Mouse (Mus musculus) embryonic facial prominence, embryonic 11.5 days (tissue): ENCODE measurements around the gene Adig. TPM values are rescaled to one million over a fixed set of nuclear protein-coding genes. Genes with fewer than 3 reads are reported as not detected.

ENCODE experiments used
- ATAC-seq: fragments of 200-750 bp; cut with Nextera tagmentation; replicated peaks from 2 replicates; pipeline ENCODE4 v1.8.0; 2017; ENCODE audit warnings: low read depth; ENCODE audit not compliant: insufficient number of reproducible peaks, low FRiP score, low TSS enrichment
- DNase-seq: peaks from one replicate; pipeline ENCODE4 v3.0.0-alpha.2; 2015; ENCODE audit warnings: low spot score
- H3K27ac ChIP-seq: fragments of 300-500 bp; sonication (generic); replicated peaks from 2 replicates; pipeline ENCODE4 v1.5.1; 2014; ENCODE audit warnings: mild to moderate bottlenecking, low read depth, low read length, control low read depth
- H3K27me3 ChIP-seq: fragments of 300-500 bp; sonication (generic); 2 replicates; pipeline ENCODE4 v1.6.1; 2014; ENCODE audit warnings: mild to moderate bottlenecking, low read length, moderate library complexity, mixed read lengths; ENCODE audit not compliant: control insufficient read depth, insufficient read depth
- H3K36me3 ChIP-seq: fragments of 300-500 bp; sonication (generic); replicated peaks from 2 replicates; pipeline ENCODE4 v1.6.1; 2014; ENCODE audit warnings: low read depth, mild to moderate bottlenecking, low read length, moderate library complexity, mixed read lengths; ENCODE audit not compliant: control insufficient read depth, insufficient read depth
- H3K4me1 ChIP-seq: fragments of 300-500 bp; sonication (generic); 2 replicates; pipeline ENCODE4 v1.6.1; 2014; ENCODE audit warnings: low read length, mixed read lengths; ENCODE audit not compliant: control insufficient read depth, insufficient read depth
- H3K4me2 ChIP-seq: fragments of 300-500 bp; sonication (generic); 2 replicates; pipeline ENCODE4 v1.6.1; 2014; ENCODE audit warnings: low read depth, mild to moderate bottlenecking, control low read depth, low read length, moderate library complexity
- H3K4me3 ChIP-seq: fragments of 300-500 bp; sonication (generic); 2 replicates; pipeline ENCODE4 v1.5.1; 2014; ENCODE audit warnings: low read depth, low read length, control low read depth
- H3K9ac ChIP-seq: fragments of 300-500 bp; sonication (generic); replicated peaks from 2 replicates; pipeline ENCODE4 v1.6.1; 2014; ENCODE audit warnings: mild to moderate bottlenecking, control low read depth, low read length
- H3K9me3 ChIP-seq: fragments of 300-500 bp; sonication (generic); replicated peaks from 2 replicates; pipeline ENCODE4 v1.6.1; 2016; ENCODE audit warnings: mild to moderate bottlenecking, low read length, inconsistent platforms, mixed read lengths; ENCODE audit not compliant: control insufficient read depth
- WGBS: fragments of 180-500 bp; shearing (Covaris S2); extraction: QIAGEN DNeasy Blood & Tissue Kit; methylation state at CpG from one replicate; pipeline ENCODE4 v1.1.7; 2014; 5-methylcytosine and 5-hydroxymethylcytosine counted together
- polyA plus RNA-seq: library from polyadenylated mRNA; unstranded; fragments of >200 nt; fragmentation: Nextera tagmentation; extraction: Ambion mirVana; gene quantifications from 2 replicates; pipeline ENCODE4 v1.2.1, GENCODE M21; 2014

Gene Adig
- polyA plus RNA-seq, 1 experiment from 2014 or later = not detected

DNA sequence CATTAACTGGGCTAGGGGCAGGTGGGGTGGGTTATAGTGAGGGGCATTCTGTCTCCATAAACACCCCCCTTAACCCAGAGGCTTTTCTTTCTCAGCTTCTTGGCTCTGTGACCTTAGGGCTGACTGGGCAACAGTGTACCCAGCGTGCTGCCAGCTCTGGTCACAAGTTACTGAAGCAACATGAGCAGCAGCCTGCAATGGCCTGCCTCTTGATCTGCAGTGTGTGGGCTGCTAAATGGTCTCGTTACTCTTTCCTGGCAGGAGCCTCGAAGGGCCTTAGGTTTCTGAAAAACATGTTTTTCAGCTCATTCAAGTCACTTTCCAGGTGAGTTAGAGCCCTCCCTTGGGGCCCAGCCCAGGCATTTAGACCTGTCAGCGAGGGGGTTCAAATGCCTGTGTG, 1.3 kb downstream of the Adig start:
- Histone ChIP-seq H3K4me1 (no peaks in the 10 kb centered on the region), H3K9me3 (no peaks in the 10 kb centered on the region), H3K9ac (no peak overlapping the region), H3K27me3 (no peaks in the 10 kb centered on the region), H3K36me3 (no peaks in the 10 kb centered on the region), H3K27ac (no peak overlapping the region), H3K4me2 (no peak overlapping the region), H3K4me3 (no peak overlapping the region)
- 75% methylated on average over 4 of the region's 4 CpGs for WGBS
- no peak for DNase-seq
- no peak for ATAC-seq

DNA sequence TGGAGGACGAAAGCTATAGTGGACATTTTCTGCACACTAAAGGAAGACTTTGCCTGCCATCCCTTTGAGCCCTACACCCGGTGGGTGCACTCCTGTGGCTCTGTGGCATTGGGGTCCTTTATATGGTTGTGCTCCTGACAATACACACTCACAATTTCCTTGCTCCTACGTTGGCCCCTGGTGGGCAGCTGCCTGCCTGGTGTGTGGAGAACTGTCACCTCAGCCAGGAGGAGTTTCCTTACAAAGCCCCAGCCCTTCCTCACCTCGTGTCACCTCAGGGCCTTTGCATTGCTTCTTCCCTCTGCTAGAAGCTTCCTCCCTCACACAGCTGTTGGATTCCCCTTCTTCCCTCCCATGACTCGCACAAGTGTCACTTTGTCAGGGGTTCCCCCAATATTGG, 4.1 kb downstream of the Adig start:
- WGBS = 82% methylated on average over 5 of the region's 5 CpGs
- Histone ChIP-seq H3K4me3 (no peak overlapping the region), H3K36me3 (no peaks in the 10 kb centered on the region), H3K27ac (no peak overlapping the region), H3K4me2 (no peak overlapping the region), H3K9ac (no peak overlapping the region), H3K27me3 (no peaks in the 10 kb centered on the region), H3K4me1 (no peaks in the 10 kb centered on the region), H3K9me3 (no peaks in the 10 kb centered on the region)
- ATAC-seq (no peak), DNase-seq (no peak)

DNA sequence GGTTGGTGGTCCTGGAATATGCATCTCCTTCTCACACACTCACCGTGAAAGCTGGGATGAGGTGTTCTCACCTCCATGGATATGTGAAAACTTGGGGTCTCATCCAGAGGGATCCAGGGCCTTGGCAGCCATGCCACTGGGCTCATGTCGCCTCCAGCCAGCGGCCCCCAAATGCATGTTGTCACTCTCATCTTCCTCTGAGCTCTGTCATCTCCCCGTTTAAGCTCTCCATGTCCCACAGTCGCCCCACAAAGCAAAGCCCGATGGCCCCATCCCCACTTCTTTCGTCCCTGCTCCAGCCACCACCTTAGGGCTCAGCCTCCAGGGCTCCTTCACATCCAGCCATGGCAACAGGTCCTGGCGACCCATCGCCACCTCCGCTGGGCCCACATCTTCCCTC, 4.6 kb downstream of the Adig start:
- Histone ChIP-seq H3K27me3 (no peaks in the 10 kb centered on the region), H3K36me3 (no peaks in the 10 kb centered on the region), H3K27ac (no peak overlapping the region), H3K9me3 (no peaks in the 10 kb centered on the region), H3K4me1 (no peaks in the 10 kb centered on the region), H3K9ac (no peak overlapping the region), H3K4me3 (no peak overlapping the region), H3K4me2 (no peak overlapping the region)
- ATAC-seq (no peak), DNase-seq (no peak)
- 89% methylated on average over 10 of the region's 10 CpGs for WGBS

DNA sequence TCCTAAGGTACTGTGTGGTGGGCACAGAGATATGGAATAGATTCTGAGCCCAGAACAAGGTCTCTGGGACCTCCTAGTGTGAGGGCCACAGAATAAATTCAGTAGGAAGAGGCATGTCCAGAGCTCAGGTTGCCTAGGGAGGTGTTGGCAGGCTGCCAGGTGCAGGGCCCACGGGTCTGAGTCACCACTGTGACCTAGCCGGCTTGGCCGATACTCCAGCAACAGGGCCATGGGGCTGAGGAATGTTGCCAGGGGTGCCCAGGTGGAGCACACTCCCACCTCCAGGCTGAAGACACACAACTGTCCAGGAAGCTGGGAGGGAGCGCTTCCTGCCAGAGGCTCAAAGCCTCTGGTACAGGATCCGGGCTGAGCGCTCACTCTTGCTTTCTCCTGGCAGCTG, 8.3 kb downstream of the Adig start:
- Histone ChIP-seq H3K36me3 (no peaks in the 10 kb centered on the region), H3K4me2 (no peak overlapping the region), H3K4me1 (no peaks in the 10 kb centered on the region), H3K27ac (no peak overlapping the region), H3K9ac (no peak overlapping the region), H3K27me3 (no peaks in the 10 kb centered on the region), H3K9me3 (no peaks in the 10 kb centered on the region), H3K4me3 (no peak overlapping the region)
- ATAC-seq (no peak), DNase-seq (no peak)
- WGBS = 79% methylated on average over 6 of the region's 6 CpGs

DNA sequence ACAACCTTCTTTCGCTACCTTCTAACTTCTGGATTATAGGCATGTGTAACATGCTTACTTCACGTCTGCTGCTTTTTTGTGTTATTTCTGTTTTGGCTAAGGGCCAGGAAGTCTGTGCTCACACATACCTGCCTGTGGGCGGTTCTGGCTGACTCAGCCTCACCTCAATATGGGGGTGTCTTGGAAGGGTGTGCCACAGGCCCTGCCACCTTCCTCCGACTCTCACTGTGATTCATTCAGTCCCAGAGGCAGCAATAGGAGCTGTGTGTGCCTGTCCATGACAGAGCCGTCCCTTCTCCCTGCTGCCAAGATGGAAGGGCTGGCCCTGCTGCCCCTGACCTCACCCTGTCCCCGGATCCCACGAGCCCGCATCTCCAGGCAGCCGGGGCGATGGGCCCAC, 10.1 kb downstream of the Adig start, which contains the start of gene Arhgap40:
TSS of gene Arhgap40 (plus strand) at position 269 of the 400 bp plus-strand sequence.
- H3K9ac ChIP-seq = no peak within 1 kb of the TSS
- no peak for ATAC-seq
- H3K4me3 ChIP-seq = no peak within 1 kb of the TSS
- H3K36me3 ChIP-seq = no peaks in the 10 kb centered on the region
- WGBS = 86% methylated on average over 10 of the region's 10 CpGs
- H3K27ac ChIP-seq = no peak within 1 kb of the TSS
- H3K4me1 ChIP-seq = no peaks in the 10 kb centered on the region
- H3K9me3 ChIP-seq = no peaks in the 10 kb centered on the region
- no peak within 1 kb of the TSS for H3K4me2 ChIP-seq
- H3K27me3 ChIP-seq = no peaks in the 10 kb centered on the region
- no peak for DNase-seq

DNA sequence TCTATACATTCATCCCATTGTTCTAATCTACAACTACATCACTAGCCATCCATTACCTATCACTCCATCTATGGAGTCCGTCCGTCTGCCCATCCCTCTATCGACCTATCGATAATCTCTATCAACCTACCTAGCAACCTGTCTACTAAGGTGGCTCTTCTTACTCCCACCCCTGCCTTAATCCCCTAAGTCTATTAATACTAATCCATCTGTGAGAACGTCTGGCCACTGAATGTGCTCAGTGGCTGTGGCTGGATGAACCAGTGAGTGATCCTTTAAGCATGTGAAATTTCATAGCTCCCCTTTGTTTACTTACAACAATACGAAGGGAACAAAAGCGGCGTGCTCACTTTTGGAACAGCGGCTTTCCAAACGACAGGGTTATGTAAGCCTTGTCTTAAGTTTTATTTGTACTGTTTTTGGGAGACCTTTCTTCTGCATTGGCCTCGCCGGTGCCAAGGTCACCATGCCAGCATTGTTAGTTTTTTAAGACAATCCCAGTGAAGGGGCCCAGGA, 11.5 kb downstream of the Adig start:
- no peak overlapping the region for H3K27ac ChIP-seq
- H3K36me3 ChIP-seq = no peaks in the 10 kb centered on the region
- no peaks in the 10 kb centered on the region for H3K4me1 ChIP-seq
- WGBS = 81% methylated on average over 12 of the region's 12 CpGs
- no peak overlapping the region for H3K9ac ChIP-seq
- H3K27me3 ChIP-seq = no peaks in the 10 kb centered on the region
- no peak for ATAC-seq
- H3K4me2 ChIP-seq = no peak overlapping the region
- H3K9me3 ChIP-seq = no peaks in the 10 kb centered on the region
- H3K4me3 ChIP-seq = no peak overlapping the region
- no peak for DNase-seq

DNA sequence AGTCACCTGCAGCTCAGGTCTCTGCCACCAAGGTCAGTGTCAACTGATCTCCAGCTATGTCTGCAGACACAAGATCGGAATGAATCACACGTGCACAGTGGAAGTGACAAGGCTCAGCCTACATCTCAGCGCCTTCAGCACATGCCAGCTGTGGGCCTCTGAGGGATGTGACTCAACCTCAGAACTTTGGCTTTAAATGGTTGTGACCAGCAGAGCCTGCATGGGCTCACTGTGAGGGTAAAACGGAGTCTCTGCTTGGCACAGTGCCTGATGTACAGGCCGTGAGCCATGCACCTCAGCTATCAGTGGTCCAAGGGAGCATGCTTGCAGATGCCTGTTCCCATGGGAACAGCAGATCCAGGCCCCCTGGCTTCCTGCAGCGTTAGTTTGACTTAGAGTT, 16.2 kb downstream of the Adig start:
- H3K36me3 ChIP-seq = no peaks in the 10 kb centered on the region
- ATAC-seq (no peak), DNase-seq (no peak)
- no peaks in the 10 kb centered on the region for H3K9me3 ChIP-seq
- H3K4me2 ChIP-seq = no peak overlapping the region
- no peak overlapping the region for H3K27ac ChIP-seq
- H3K27me3 ChIP-seq = no peaks in the 10 kb centered on the region
- H3K9ac ChIP-seq = no peak overlapping the region
- no peaks in the 10 kb centered on the region for H3K4me1 ChIP-seq
- H3K4me3 ChIP-seq = no peak overlapping the region
- 71% methylated on average over 6 of the region's 6 CpGs for WGBS

DNA sequence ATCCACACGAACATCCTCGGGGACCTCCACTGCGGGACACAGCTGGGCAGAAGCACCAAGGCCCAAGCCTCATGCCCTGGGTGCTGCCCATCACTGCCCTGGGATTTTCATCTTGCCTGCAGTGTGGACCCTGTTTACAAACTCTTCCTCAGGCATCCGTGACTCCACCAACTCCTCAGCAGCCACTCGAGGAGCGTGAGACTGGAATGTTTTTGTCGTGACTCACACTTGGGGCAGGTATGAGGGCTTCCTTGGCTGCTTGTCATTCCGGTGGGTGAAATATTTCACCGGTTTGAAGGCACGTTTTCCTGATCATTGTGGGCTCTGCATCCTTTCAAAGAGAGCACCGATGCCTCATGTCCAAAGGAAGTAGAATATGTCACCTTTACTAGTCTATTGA, 16.7 kb downstream of the Adig start:
- ATAC-seq (no peak), DNase-seq (no peak)
- Histone ChIP-seq H3K4me1 (no peaks in the 10 kb centered on the region), H3K9me3 (no peaks in the 10 kb centered on the region), H3K27me3 (no peaks in the 10 kb centered on the region), H3K4me2 (no peak overlapping the region), H3K4me3 (no peak overlapping the region), H3K36me3 (no peaks in the 10 kb centered on the region), H3K27ac (no peak overlapping the region), H3K9ac (no peak overlapping the region)
- WGBS = 79% methylated on average over 11 of the region's 11 CpGs
